Mouse (Mus musculus): ENCODE measurements around the gene Ppil2.

The Ppil2 gene

GRCm38 (mm10) chr16:17110771-17111743, at the start of gene Ppil2:
Ppil2 (minus strand) TSS chr16:17111257.
- DNase-seq (ENCODE audit: low spot score in 2 of 2), result peak; percentile 77 to 81

GRCm38 (mm10) chr16:17154346-17154745, 43.3 kb upstream of the Ppil2 start:
- no peak for DNase-seq (ENCODE audit: low spot score in 2 of 2)

- DNase-seq (ENCODE audit: low spot score in 2 of 2), result no peak
These were observed 40.8 kb upstream of the Ppil2 start for GRCm38 (mm10) chr16:17151874-17152273.

GRCm38 (mm10) chr16:17150520-17151258, 39.6 kb upstream of the Ppil2 start:
- no peak for DNase-seq (ENCODE audit: low spot score in 2 of 2)

- no peak for DNase-seq (ENCODE audit: low spot score in 2 of 2)
These were observed 37.0 kb upstream of the Ppil2 start for GRCm38 (mm10) chr16:17148084-17148483.

GRCm38 (mm10) chr16:17147391-17147929, 36.4 kb upstream of the Ppil2 start:
- peak; percentile 35 to 49 for DNase-seq (ENCODE audit: low spot score in 2 of 2)

GRCm38 (mm10) chr16:17146772-17147235, 35.7 kb upstream of the Ppil2 start, which contains the start of gene Ccdc116:
Ccdc116 (minus strand) TSS chr16:17147229.
- peak; percentile 79 for DNase-seq (ENCODE audit: low spot score in 2 of 2)

GRCm38 (mm10) chr16:17144339-17144738, 33.3 kb upstream of the Ppil2 start, which contains the start of gene Ydjc:
Ydjc (plus strand) TSS chr16:17144621.
- no peak for DNase-seq (ENCODE audit: low spot score in 2 of 2)

GRCm38 (mm10) chr16:17137355-17137754, 26.3 kb upstream of the Ppil2 start:
- DNase-seq (ENCODE audit: low spot score in 2 of 2), result no peak

GRCm38 (mm10) chr16:17132906-17133200, 21.8 kb upstream of the Ppil2 start:
- no peak for DNase-seq (ENCODE audit: low spot score in 2 of 2)

- DNase-seq (ENCODE audit: low spot score in 2 of 2), result peak; percentile 98 to 99
These were observed 21.2 kb upstream of the Ppil2 start, which contains the start of gene Sdf2l1 for GRCm38 (mm10) chr16:17132089-17132905. Sdf2l1 (minus strand) TSS chr16:17132383.

GRCm38 (mm10) chr16:17131191-17132088, 20.4 kb upstream of the Ppil2 start:
- peak in 1 of 2 experiments; percentile 28 for DNase-seq (ENCODE audit: low spot score in 2 of 2)

- peak; percentile 31 to 54 for DNase-seq (ENCODE audit: low spot score in 2 of 2)
These were observed 16.2 kb upstream of the Ppil2 start for GRCm38 (mm10) chr16:17127292-17127691.

- DNase-seq (ENCODE audit: low spot score in 2 of 2), result peak; percentile 72 to 81
These were observed 13.9 kb upstream of the Ppil2 start, which contains the start of gene 2610318N02Rik for GRCm38 (mm10) chr16:17124871-17125520. 2610318N02Rik (minus strand) TSS chr16:17125167.

GRCm38 (mm10) chr16:17124119-17124870, 13.2 kb upstream of the Ppil2 start:
- DNase-seq (ENCODE audit: low spot score in 2 of 2), result no peak

- DNase-seq (ENCODE audit: low spot score in 2 of 2), result no peak
These were observed 10.5 kb upstream of the Ppil2 start for GRCm38 (mm10) chr16:17121569-17121968.

GRCm38 (mm10) chr16:17117309-17117799, 6.3 kb upstream of the Ppil2 start:
- DNase-seq (ENCODE audit: low spot score in 2 of 2), result no peak

GRCm38 (mm10) chr16:17104600-17104999, 6.5 kb downstream of the Ppil2 start:
- DNase-seq (ENCODE audit: low spot score in 2 of 2), result no peak

Measured in right cerebral cortex, adult 2 months (tissue).